8 mouse cellular contexts compared by ENCODE assay signal in the genomic region with DNA sequence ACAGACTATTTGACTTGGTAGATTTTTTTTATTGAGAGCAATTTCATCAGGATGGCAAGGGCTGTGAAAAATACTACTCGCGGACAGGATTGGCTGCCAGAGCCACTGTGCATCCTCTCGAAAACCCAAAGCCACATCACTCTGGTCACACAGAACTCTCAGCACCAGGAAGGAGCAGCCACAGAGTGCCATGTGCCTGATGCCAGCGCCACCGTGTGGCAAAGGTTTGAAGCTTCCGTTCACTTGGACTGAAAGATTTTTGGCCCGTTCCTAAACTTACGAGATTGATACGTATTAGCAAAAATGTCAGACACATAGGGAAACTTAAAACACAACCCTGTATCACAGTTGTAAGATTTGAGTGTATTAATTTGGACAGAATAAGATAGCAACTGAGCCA. TPM values are rescaled to one million over a fixed set of nuclear protein-coding genes. Genes with fewer than 3 reads are reported as not detected.
A peak's percentile ranks its signal among the peaks of the same experiment; 100 is the strongest.
DNase-seq lines count a peak whose midpoint lies in the region; ATAC-seq lines count a peak whose summit lies in the region.

No protein-coding gene starts in this region.

- H3K36me3 ChIP-seq in embryonic facial prominence, embryonic 10.5 days (replicated peaks) = peaks cover 31% of the 10 kb centered on the region

- WGBS in embryonic facial prominence, embryonic 10.5 days = 55% methylated on average over 9 of the region's 9 CpGs

- no peak overlapping the region for H3K4me3 ChIP-seq in embryonic facial prominence, embryonic 10.5 days

- H3K27ac ChIP-seq in embryonic facial prominence, embryonic 10.5 days (replicated peaks) = no peak overlapping the region

- no peaks in the 10 kb centered on the region for H3K27me3 ChIP-seq in embryonic facial prominence, embryonic 10.5 days (replicated peaks; ENCODE audit: low read depth, poor library complexity, severe bottlenecking)

- intact Hi-C loops in heart, postnatal 14 days (cut with DNase I) = loop anchor here (5.0 to 10.0 kb wide), 3 partner anchors 47 to 1112 kb away; partner anchors contain the start of gene Tshz2

- peak; percentile 53 for ATAC-seq in megakaryocyte-erythroid progenitor cell, adult 5-6 weeks (replicated peaks; ENCODE audit: low FRiP score, low TSS enrichment, poor library complexity, severe bottlenecking)

- peak; percentile 61 to 70 for DNase-seq in heart, postnatal 14 days
- DNase-seq in heart, adult 9 months (ENCODE audit: low spot score in 2 of 2) = no peak
- DNase-seq in B cell, adult 2 months = peak; percentile 70 to 71
- DNase-seq in R1 (ENCODE audit: low read depth, low spot score) = peak; percentile 72
- peak; percentile 68 for DNase-seq in embryonic facial prominence, embryonic 10.5 days (ENCODE audit: low spot score)
- peak; percentile 27 to 59 for DNase-seq in layer of hippocampus, postnatal 14 days (ENCODE audit: low spot score in 2 of 2)
- DNase-seq in thymus, postnatal 14 days = peak; percentile 70

- H3K4me1 ChIP-seq in embryonic facial prominence, embryonic 10.5 days = no peaks in the 10 kb centered on the region

- no peaks in the 10 kb centered on the region for H3K9me3 ChIP-seq in embryonic facial prominence, embryonic 10.5 days

RNA-seq across cellular contexts. Expression of gene Zfp217, which starts 44.1 kb away (rescaled TPM):
- 10 to 100 TPM; 14.3 to 17.1 TPM for total RNA-seq in heart, postnatal 14 days (2021)
- 3.9 and 4.2 TPM in 2 replicates for polyA plus RNA-seq in embryonic facial prominence, embryonic 10.5 days (2016; fragmentation: Nextera tagmentation; extraction: Ambion mirVana)
- total RNA-seq in layer of hippocampus, postnatal 14 days (2021) = 1 to 10 TPM; 3.0 to 3.1 TPM
- 26.3 and 61.7 TPM in 2 replicates for total RNA-seq in megakaryocyte-erythroid progenitor cell, adult 5-6 weeks (2014; fragmentation: Nextera tagmentation)
- 16.2 and 30.3 TPM in 2 replicates for total RNA-seq in megakaryocyte-erythroid progenitor cell, adult 5-6 weeks (2017)

Comparison
In these comparisons a context has a peak if more than half of its experiments do, and no peak if none do; other contexts are left out.
1. DNase-seq: peak in heart, postnatal 14 days (2 of 2), B cell, adult 2 months (2 of 2), R1 (single experiment), embryonic facial prominence, embryonic 10.5 days (single experiment), layer of hippocampus, postnatal 14 days (2 of 2) and thymus, postnatal 14 days (single experiment); none in heart, adult 9 months (0 of 2).